Mouse (Mus musculus): ENCODE results near the gene Anks1b.

Anks1b gene

GRCm38 (mm10) chr10:90974491-90974890 is 1101.2 kb downstream of the Anks1b start:
- no peak for DNase-seq

- DNase-seq: no peak
These were observed 1108.5 kb downstream of the Anks1b start for GRCm38 (mm10) chr10:90981811-90982210.

GRCm38 (mm10) chr10:90983046-90983445 is 1109.7 kb downstream of the Anks1b start:
- DNase-seq: no peak

GRCm38 (mm10) chr10:90990340-90990739 is 1117.0 kb downstream of the Anks1b start:
- DNase-seq: peak; percentile 43

GRCm38 (mm10) chr10:90992237-90992636 is 1118.9 kb downstream of the Anks1b start:
- no peak for DNase-seq

- no peak for DNase-seq
These were observed 1120.6 kb downstream of the Anks1b start for GRCm38 (mm10) chr10:90993869-90994268.

GRCm38 (mm10) chr10:90999899-91000298 is 1126.6 kb downstream of the Anks1b start:
- no peak for DNase-seq

GRCm38 (mm10) chr10:91001421-91001820 is 1128.1 kb downstream of the Anks1b start:
- DNase-seq: peak; percentile 97

GRCm38 (mm10) chr10:91005858-91006538 is 1132.7 kb downstream of the Anks1b start:
- no peak for DNase-seq
